Mouse (Mus musculus): Measurements from ENCODE around the gene Psmd1. TPM values are rescaled to one million over a fixed set of nuclear protein-coding genes. Genes with fewer than 3 reads are reported as not detected.

Psmd1 gene
- total and polyA plus RNA-seq, 3 experiments = 42.8 to 200 (median 172) TPM

DNA sequence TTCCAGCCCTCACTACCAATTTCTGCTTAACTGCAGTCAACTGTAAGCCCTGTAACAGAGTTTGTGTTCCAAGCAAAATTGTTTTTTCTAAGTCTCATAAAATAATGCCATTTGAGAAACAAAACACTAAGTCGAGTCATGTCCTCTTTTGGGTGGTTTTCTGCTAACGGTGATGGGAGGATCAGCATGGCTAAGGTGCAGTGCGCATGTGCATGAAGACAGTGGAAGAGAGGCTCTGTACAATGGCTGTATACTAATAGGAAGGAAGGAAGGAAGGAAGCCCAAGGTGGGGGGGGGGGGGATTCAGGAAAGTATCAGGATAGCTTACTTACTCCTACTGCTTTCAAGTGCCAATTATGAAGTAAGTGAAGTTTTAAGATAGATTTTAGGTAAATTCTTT, 50.0 kb downstream of the Psmd1 start:
- H3K4me3 ChIP-seq (ENCODE audit: low read depth, low read length) = no peak overlapping the region
- H3K27me3 ChIP-seq (ENCODE audit: insufficient read depth, low read length) = no peaks in the 10 kb centered on the region
- no peaks in the 10 kb centered on the region for H3K9me3 ChIP-seq (replicated peaks)
- DNase-seq (ENCODE audit: low spot score) (no peak), ATAC-seq (ENCODE audit: extremely low read depth, insufficient number of reproducible peaks, low FRiP score, poor library complexity, severe bottlenecking) (no peak)
- TF ChIP-seq GATA1 (IDR thresholded peaks at IDR 0.05; ENCODE audit: borderline replicate concordance, low read length) = no peak
- TF ChIP-seq CTCF (IDR thresholded peaks at IDR 0.05; ENCODE audit: low read depth, low read length) = no peak
- no peak for TF ChIP-seq GATA2 (IDR thresholded peaks at IDR 0.05; ENCODE audit: borderline replicate concordance, low read depth, low read length)
- no peak for TF ChIP-seq TAL1 (conservative IDR thresholded peaks at IDR 0.05; ENCODE audit: low read depth, low read length)
- H3K4me1 ChIP-seq (ENCODE audit: insufficient read depth, low read depth, low read length) = peaks cover 2% of the 10 kb centered on the region; the same call in 1 of the 2 replicates
- peaks cover 73% of the 10 kb centered on the region for H3K36me3 ChIP-seq (replicated peaks)

DNA sequence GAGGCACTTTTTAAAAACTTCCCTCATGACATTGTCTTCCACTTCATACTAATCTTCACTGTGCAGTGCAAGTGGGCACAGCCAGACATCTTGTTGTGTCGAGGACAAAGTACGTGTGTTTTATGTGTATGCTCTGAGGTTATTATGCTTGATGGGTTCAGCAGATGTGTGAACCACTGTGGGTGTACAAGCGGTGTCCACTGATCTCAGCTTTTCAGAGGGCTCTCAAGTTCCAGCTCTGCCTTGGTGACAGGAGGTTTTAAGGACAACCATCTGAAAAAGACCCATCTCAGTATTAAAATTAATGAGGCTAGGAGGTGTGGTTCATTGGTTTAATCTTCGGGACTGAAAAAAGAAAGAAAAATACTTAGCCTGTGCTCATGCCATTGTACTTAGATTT, 55.4 kb downstream of the Psmd1 start:
- Histone ChIP-seq H3K9me3 (replicated peaks) (no peaks in the 10 kb centered on the region), H3K4me1 (ENCODE audit: insufficient read depth, low read depth, low read length) (no peaks in the 10 kb centered on the region), H3K36me3 (replicated peaks) (peaks cover 92% of the 10 kb centered on the region), H3K27me3 (ENCODE audit: insufficient read depth, low read length) (no peaks in the 10 kb centered on the region), H3K4me3 (ENCODE audit: low read depth, low read length) (no peak overlapping the region)
- DNase-seq (ENCODE audit: low spot score) (no peak), ATAC-seq (ENCODE audit: extremely low read depth, insufficient number of reproducible peaks, low FRiP score, poor library complexity, severe bottlenecking) (no peak)
- no peak for TF ChIP-seq CTCF (IDR thresholded peaks at IDR 0.05; ENCODE audit: low read depth, low read length)
- no peak for TF ChIP-seq GATA2 (IDR thresholded peaks at IDR 0.05; ENCODE audit: borderline replicate concordance, low read depth, low read length)
- no peak for TF ChIP-seq POLR2AphosphoS5 (IDR thresholded peaks at IDR 0.05; ENCODE audit: insufficient replicate concordance, low read depth, low read length)
- TF ChIP-seq TAL1 (conservative IDR thresholded peaks at IDR 0.05; ENCODE audit: low read depth, low read length) = no peak
- no peak for TF ChIP-seq GATA1 (IDR thresholded peaks at IDR 0.05; ENCODE audit: borderline replicate concordance, low read length)

GRCm38 (mm10) chr1:86126036-86126435, 61.8 kb downstream of the Psmd1 start:
- Histone ChIP-seq H3K27me3 (ENCODE audit: insufficient read depth, low read length) (no peaks in the 10 kb centered on the region), H3K36me3 (replicated peaks) (peaks cover 94% of the 10 kb centered on the region), H3K4me3 (ENCODE audit: low read depth, low read length) (no peak overlapping the region), H3K4me1 (ENCODE audit: insufficient read depth, low read depth, low read length) (no peaks in the 10 kb centered on the region), H3K9me3 (replicated peaks) (no peaks in the 10 kb centered on the region)
- ATAC-seq (ENCODE audit: extremely low read depth, insufficient number of reproducible peaks, low FRiP score, poor library complexity, severe bottlenecking) (no peak), DNase-seq (ENCODE audit: low spot score) (no peak)
- no peak for TF ChIP-seq TAL1 (conservative IDR thresholded peaks at IDR 0.05; ENCODE audit: low read depth, low read length)
- no peak for TF ChIP-seq GATA1 (IDR thresholded peaks at IDR 0.05; ENCODE audit: borderline replicate concordance, low read length)
- TF ChIP-seq CTCF (IDR thresholded peaks at IDR 0.05; ENCODE audit: low read depth, low read length) = no peak
- no peak for TF ChIP-seq POLR2AphosphoS5 (IDR thresholded peaks at IDR 0.05; ENCODE audit: insufficient replicate concordance, low read depth, low read length)
- no peak for TF ChIP-seq GATA2 (IDR thresholded peaks at IDR 0.05; ENCODE audit: borderline replicate concordance, low read depth, low read length)

GRCm38 (mm10) chr1:86133337-86133736, 69.2 kb downstream of the Psmd1 start, which contains the start of gene Gm21972:
Gene Gm21972, plus strand, starts transcription at chr1:86133637.
- no peak for ATAC-seq (ENCODE audit: extremely low read depth, insufficient number of reproducible peaks, low FRiP score, poor library complexity, severe bottlenecking)
- Histone ChIP-seq H3K4me3 (ENCODE audit: low read depth, low read length) (no peak within 1 kb of the TSS), H3K9me3 (replicated peaks) (no peaks in the 10 kb centered on the region), H3K36me3 (replicated peaks) (peaks cover 87% of the 10 kb centered on the region), H3K27me3 (ENCODE audit: insufficient read depth, low read length) (no peaks in the 10 kb centered on the region), H3K4me1 (ENCODE audit: insufficient read depth, low read depth, low read length) (no peaks in the 10 kb centered on the region)
- DNase-seq (ENCODE audit: low spot score) = no peak
- no peak for TF ChIP-seq GATA2 (IDR thresholded peaks at IDR 0.05; ENCODE audit: borderline replicate concordance, low read depth, low read length)
- no peak for TF ChIP-seq POLR2AphosphoS5 (IDR thresholded peaks at IDR 0.05; ENCODE audit: insufficient replicate concordance, low read depth, low read length)
- TF ChIP-seq CTCF (IDR thresholded peaks at IDR 0.05; ENCODE audit: low read depth, low read length) = no peak
- TF ChIP-seq TAL1 (conservative IDR thresholded peaks at IDR 0.05; ENCODE audit: low read depth, low read length) = no peak
- TF ChIP-seq GATA1 (IDR thresholded peaks at IDR 0.05; ENCODE audit: borderline replicate concordance, low read length) = no peak

GRCm38 (mm10) chr1:86135315-86135714, 71.1 kb downstream of the Psmd1 start:
- TF ChIP-seq CTCF (IDR thresholded peaks at IDR 0.05; ENCODE audit: low read depth, low read length) (no peak), POLR2AphosphoS5 (IDR thresholded peaks at IDR 0.05; ENCODE audit: insufficient replicate concordance, low read depth, low read length) (no peak), GATA2 (IDR thresholded peaks at IDR 0.05; ENCODE audit: borderline replicate concordance, low read depth, low read length) (no peak), TAL1 (conservative IDR thresholded peaks at IDR 0.05; ENCODE audit: low read depth, low read length) (no peak), GATA1 (IDR thresholded peaks at IDR 0.05; ENCODE audit: borderline replicate concordance, low read length) (no peak)
- H3K27me3 ChIP-seq (ENCODE audit: insufficient read depth, low read length) = no peaks in the 10 kb centered on the region
- H3K4me1 ChIP-seq (ENCODE audit: insufficient read depth, low read depth, low read length) = no peaks in the 10 kb centered on the region
- H3K9me3 ChIP-seq (replicated peaks) = no peaks in the 10 kb centered on the region
- ATAC-seq (ENCODE audit: extremely low read depth, insufficient number of reproducible peaks, low FRiP score, poor library complexity, severe bottlenecking) (no peak), DNase-seq (ENCODE audit: low spot score) (no peak)
- no peak overlapping the region for H3K4me3 ChIP-seq (ENCODE audit: low read depth, low read length)
- H3K36me3 ChIP-seq (replicated peaks) = peaks cover 86% of the 10 kb centered on the region

DNA sequence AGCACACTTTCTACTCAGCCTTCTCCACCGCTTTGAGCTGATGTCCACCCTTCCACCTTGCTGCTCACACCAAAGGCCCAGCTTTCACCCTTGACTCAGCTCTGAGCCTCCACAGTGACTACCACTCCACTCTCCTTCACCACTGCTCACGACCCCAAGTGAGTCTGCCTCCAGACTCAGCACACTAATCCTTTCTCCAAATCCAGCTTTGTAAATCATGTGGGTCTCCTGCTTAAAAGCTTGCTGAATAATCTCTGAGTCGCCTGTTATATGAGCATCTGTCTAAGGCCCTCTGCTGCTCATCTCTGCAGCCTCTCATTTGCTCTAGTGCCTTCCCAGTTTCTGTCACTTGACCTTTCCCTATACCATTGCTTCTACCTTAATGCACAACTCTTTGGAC, 76.9 kb downstream of the Psmd1 start:
- ATAC-seq (ENCODE audit: extremely low read depth, insufficient number of reproducible peaks, low FRiP score, poor library complexity, severe bottlenecking) (no peak), DNase-seq (ENCODE audit: low spot score) (no peak)
- TF ChIP-seq POLR2AphosphoS5 (IDR thresholded peaks at IDR 0.05; ENCODE audit: insufficient replicate concordance, low read depth, low read length) (no peak), TAL1 (conservative IDR thresholded peaks at IDR 0.05; ENCODE audit: low read depth, low read length) (no peak), GATA1 (IDR thresholded peaks at IDR 0.05; ENCODE audit: borderline replicate concordance, low read length) (no peak), CTCF (IDR thresholded peaks at IDR 0.05; ENCODE audit: low read depth, low read length) (no peak), GATA2 (IDR thresholded peaks at IDR 0.05; ENCODE audit: borderline replicate concordance, low read depth, low read length) (no peak)
- Histone ChIP-seq H3K9me3 (replicated peaks) (no peaks in the 10 kb centered on the region), H3K4me3 (ENCODE audit: low read depth, low read length) (no peak overlapping the region), H3K27me3 (ENCODE audit: insufficient read depth, low read length) (no peaks in the 10 kb centered on the region), H3K36me3 (replicated peaks) (peaks cover 68% of the 10 kb centered on the region), H3K4me1 (ENCODE audit: insufficient read depth, low read depth, low read length) (no peaks in the 10 kb centered on the region)

Data from G1E (cell line).